Mouse (Mus musculus) MEL (cell line): ENCODE data around the gene Akap13.
A peak's percentile ranks its signal among the peaks of the same experiment; 100 is the strongest.

Experiments used
- CHD2 ChIP-seq: IDR thresholded peaks from 2 replicates; pipeline ENCODE4 v1.6.1; 2011; ENCODE audit warnings: low read length, improper control_type of control experiment
- CTCF ChIP-seq, 3 experiments: IDR thresholded peaks in 2 of 3; conservative IDR thresholded peaks in 1 of 3; 2 replicates each; pipeline ENCODE4 v1.5.1; 2011 to 2012; ENCODE audit warnings: low read length in 3 of 3, low read depth in 2 of 3, mild to moderate bottlenecking in 2 of 3, improper control_type of control experiment in 1 of 3, inconsistent platforms in 1 of 3, mixed read lengths in 1 of 3, moderate library complexity in 1 of 3; ENCODE audit not compliant: control insufficient read depth in 1 of 3, insufficient read depth in 1 of 3, poor library complexity in 1 of 3, severe bottlenecking in 1 of 3
- EP300 ChIP-seq, 2 experiments: IDR thresholded peaks; 2 replicates each; pipeline ENCODE4 v1.6.1; 2011; ENCODE audit warnings: improper control_type of control experiment in 2 of 2, low read length in 2 of 2, low read depth in 1 of 2, mild to moderate bottlenecking in 1 of 2
- HCFC1 ChIP-seq: IDR thresholded peaks from 2 replicates; pipeline ENCODE4 v1.6.1; 2012; ENCODE audit warnings: low read depth, mild to moderate bottlenecking, inconsistent platforms, low read length, improper control_type of control experiment, moderate library complexity
- JUND ChIP-seq: IDR thresholded peaks from 2 replicates; pipeline ENCODE4 v1.6.1; 2011; ENCODE audit warnings: low read depth, mild to moderate bottlenecking, improper control_type of control experiment, low read length
- MAX ChIP-seq: IDR thresholded peaks from 2 replicates; pipeline ENCODE4 v1.6.1; 2011; ENCODE audit warnings: low read length, improper control_type of control experiment
- NELFE ChIP-seq: IDR thresholded peaks from 2 replicates; pipeline ENCODE4 v1.6.1; 2011; ENCODE audit warnings: low read depth, low read length, improper control_type of control experiment
- POLR2A ChIP-seq, 2 experiments: IDR thresholded peaks; 2 replicates each; pipeline ENCODE4 v1.6.1; 2011 to 2012; ENCODE audit warnings: low read length in 2 of 2, mild to moderate bottlenecking in 2 of 2, control low read depth in 1 of 2, improper control_type of control experiment in 1 of 2, low read depth in 1 of 2, moderate library complexity in 1 of 2; ENCODE audit not compliant: control insufficient read depth in 1 of 2, insufficient read depth in 1 of 2, poor library complexity in 1 of 2
- RAD21 ChIP-seq: IDR thresholded peaks from 2 replicates; pipeline ENCODE4 v1.6.1; 2011; ENCODE audit warnings: mild to moderate bottlenecking, low read depth, low read length, improper control_type of control experiment
- RCOR1 ChIP-seq: IDR thresholded peaks from 2 replicates; pipeline ENCODE4 v1.6.1; 2012; ENCODE audit warnings: low read depth, mild to moderate bottlenecking, inconsistent platforms, low read length, improper control_type of control experiment
- TAL1 ChIP-seq: IDR thresholded peaks from 2 replicates; pipeline ENCODE4 v1.6.1; 2012; ENCODE audit warnings: mild to moderate bottlenecking, inconsistent platforms, low read length, moderate library complexity, mixed read lengths
- TBP ChIP-seq: IDR thresholded peaks from 2 replicates; pipeline ENCODE4 v1.8.0; 2011; ENCODE audit warnings: low read depth, low read length, improper control_type of control experiment
- TCF12 ChIP-seq: IDR thresholded peaks from 2 replicates; pipeline ENCODE4 v1.6.1; 2014; ENCODE audit warnings: low read depth, mild to moderate bottlenecking, inconsistent platforms, low read length, improper control_type of control experiment, moderate library complexity
- UBTF ChIP-seq: IDR thresholded peaks from 2 replicates; pipeline ENCODE4 v1.6.1; 2012; ENCODE audit warnings: low read depth, mild to moderate bottlenecking, inconsistent platforms, low read length, improper control_type of control experiment, moderate library complexity, borderline replicate concordance; ENCODE audit not compliant: insufficient read depth

- TF ChIP-seq NELFE = no peak
- TF ChIP-seq POLR2A (IDR thresholded peaks at IDR 0.05; ENCODE audit: control insufficient read depth in 1 of 2, insufficient read depth in 1 of 2, low read depth in 1 of 2, low read length in 2 of 2, poor library complexity in 1 of 2) = no peak
- peak; percentile 64 to 80 (median 70) for TF ChIP-seq CTCF (IDR thresholded peaks at IDR 0.05 in 2 of 3, conservative IDR thresholded peaks at IDR 0.05 in 1 of 3; ENCODE audit: control insufficient read depth in 1 of 3, insufficient read depth in 1 of 3, low read depth in 2 of 3, low read length in 3 of 3, poor library complexity in 1 of 3, severe bottlenecking in 1 of 3)
- no peak for TF ChIP-seq TAL1
- no peak for TF ChIP-seq TCF12
- no peak for TF ChIP-seq TBP
- 0 out of 4 replicates have a peak, but pooled peaks of 1 of the 2 experiments have one; percentile 16 for TF ChIP-seq EP300 (IDR thresholded peaks at IDR 0.05; ENCODE audit: low read depth in 1 of 2, low read length in 2 of 2)
- TF ChIP-seq UBTF = no peak
- peak; percentile 70 for TF ChIP-seq RAD21
- TF ChIP-seq HCFC1 = no peak
- 0 out of 2 replicates have a peak, but pooled peaks have one; percentile 12 for TF ChIP-seq JUND
- no peak for TF ChIP-seq RCOR1
- TF ChIP-seq MAX = no peak
- no peak for TF ChIP-seq CHD2
Observed at GRCm38 (mm10) chr7:75639541-75639940, 184.2 kb downstream of the Akap13 start.
